Mouse (Mus musculus): Measurements from ENCODE around the gene Dkk3. TPM values are rescaled to one million over a fixed set of nuclear protein-coding genes. Genes with fewer than 3 reads are reported as not detected.
A peak's percentile ranks its signal among the peaks of the same experiment; 100 is the strongest.

Gene Dkk3
- polyA plus RNA-seq, 1 experiment from 2014 or later: 38.5 TPM

DNA sequence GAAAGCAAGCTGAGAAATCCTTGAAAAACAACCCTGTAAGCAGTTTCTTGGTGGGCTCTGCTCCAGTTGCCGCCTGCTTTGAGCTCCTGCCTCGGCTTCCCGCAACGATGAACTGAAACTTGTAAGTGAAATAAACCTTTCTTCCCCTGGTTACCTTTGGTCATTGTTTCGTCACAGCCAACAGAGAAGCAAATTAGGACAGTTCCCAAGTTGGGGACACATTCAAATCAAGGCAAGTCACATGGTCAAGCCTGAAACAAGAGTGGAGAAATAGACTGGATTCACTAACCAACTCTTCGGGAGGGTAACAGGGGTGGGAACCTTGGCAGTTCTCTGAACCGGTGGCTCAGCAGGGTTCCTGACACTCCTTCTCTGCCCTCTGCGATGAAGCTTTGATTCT lies 38.6 kb upstream of the Dkk3 start:
- Histone ChIP-seq H3K27ac (ENCODE audit: low read depth, low read length) (no peak overlapping the region), H3K4me3 (ENCODE audit: low read length) (no peak overlapping the region), H3K4me1 (ENCODE audit: control insufficient read depth, insufficient read depth, low read depth, low read length) (no peaks in the 10 kb centered on the region), H3K27me3 (replicated peaks; ENCODE audit: control insufficient read depth, insufficient read depth, low read length) (no peaks in the 10 kb centered on the region), H3K36me3 (ENCODE audit: control insufficient read depth, insufficient read depth, low read length) (no peaks in the 10 kb centered on the region), H3K9ac (ENCODE audit: low read depth, low read length) (no peak overlapping the region), H3K4me2 (ENCODE audit: low read length) (no peak overlapping the region), H3K9me3 (ENCODE audit: control insufficient read depth, low read length) (no peaks in the 10 kb centered on the region)
- WGBS: 72% methylated on average over 8 of the region's 8 CpGs
- ATAC-seq: no peak

DNA sequence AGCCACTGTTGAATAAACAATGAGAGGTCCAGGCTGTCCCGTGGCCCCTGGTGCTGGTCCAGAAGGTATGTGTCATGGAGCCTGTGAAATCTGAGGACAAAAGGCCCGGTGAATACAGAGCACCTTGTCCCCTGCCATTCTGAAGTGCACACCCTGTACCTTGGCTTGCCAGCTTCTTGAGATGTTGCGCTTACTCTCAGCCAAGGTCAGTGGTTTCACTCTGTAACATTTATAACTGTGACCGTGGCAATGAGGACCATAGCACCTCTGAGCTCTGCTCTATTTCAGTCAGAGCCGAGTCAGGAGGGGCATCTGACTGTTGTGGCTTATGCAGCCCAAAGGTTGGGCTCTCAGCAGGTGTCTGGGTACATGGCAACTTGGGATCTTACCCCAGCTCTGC lies 35.4 kb upstream of the Dkk3 start:
- H3K36me3 ChIP-seq (ENCODE audit: control insufficient read depth, insufficient read depth, low read length): no peaks in the 10 kb centered on the region

GRCm38 (mm10) chr7:112192778-112193177 lies 33.9 kb upstream of the Dkk3 start:
- H3K4me3 ChIP-seq (ENCODE audit: low read length): no peak overlapping the region
- H3K27me3 ChIP-seq (replicated peaks; ENCODE audit: control insufficient read depth, insufficient read depth, low read length): no peaks in the 10 kb centered on the region
- WGBS: 87% methylated on average over 5 of the region's 5 CpGs
- no peaks in the 10 kb centered on the region for H3K4me1 ChIP-seq (ENCODE audit: control insufficient read depth, insufficient read depth, low read depth, low read length)
- no peak overlapping the region for H3K27ac ChIP-seq (ENCODE audit: low read depth, low read length)
- no peak overlapping the region for H3K9ac ChIP-seq (ENCODE audit: low read depth, low read length)
- H3K36me3 ChIP-seq (ENCODE audit: control insufficient read depth, insufficient read depth, low read length): no peaks in the 10 kb centered on the region
- no peaks in the 10 kb centered on the region for H3K9me3 ChIP-seq (ENCODE audit: control insufficient read depth, low read length)
- no peak for ATAC-seq
- H3K4me2 ChIP-seq (ENCODE audit: low read length): no peak overlapping the region

More for the DNA sequence above, 35.4 kb upstream of the Dkk3 start:
- Histone ChIP-seq H3K4me3 (ENCODE audit: low read length) (no peak overlapping the region), H3K27me3 (replicated peaks; ENCODE audit: control insufficient read depth, insufficient read depth, low read length) (no peaks in the 10 kb centered on the region), H3K27ac (ENCODE audit: low read depth, low read length) (no peak overlapping the region), H3K9me3 (ENCODE audit: control insufficient read depth, low read length) (no peaks in the 10 kb centered on the region), H3K9ac (ENCODE audit: low read depth, low read length) (no peak overlapping the region), H3K4me2 (ENCODE audit: low read length) (no peak overlapping the region), H3K4me1 (ENCODE audit: control insufficient read depth, insufficient read depth, low read depth, low read length) (no peaks in the 10 kb centered on the region)
- ATAC-seq: no peak
- 88% methylated on average over 5 of the region's 5 CpGs for WGBS

DNA sequence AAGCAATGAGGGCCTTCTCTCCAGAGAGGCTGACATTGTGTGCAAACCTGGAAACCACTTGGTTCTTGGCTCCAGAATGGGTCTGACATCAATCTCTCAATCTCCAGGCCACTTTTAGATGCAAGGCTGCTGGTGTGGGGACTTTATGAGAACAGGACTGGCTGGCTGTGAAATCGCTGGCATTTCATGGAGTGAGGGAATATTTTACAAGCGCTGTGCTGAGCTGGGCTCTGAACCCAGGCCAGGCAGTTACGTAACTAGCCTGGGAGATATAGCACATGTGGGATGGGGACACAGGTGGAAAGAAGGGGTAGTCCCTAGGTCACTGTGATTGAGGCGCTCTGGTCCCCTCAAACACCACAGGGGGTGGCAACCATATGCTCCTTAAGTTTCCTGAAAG lies 33.4 kb upstream of the Dkk3 start:
- H3K27ac ChIP-seq (ENCODE audit: low read depth, low read length): no peak overlapping the region
- H3K9ac ChIP-seq (ENCODE audit: low read depth, low read length): no peak overlapping the region
- no peak for ATAC-seq
- no peak overlapping the region for H3K4me2 ChIP-seq (ENCODE audit: low read length)
- H3K27me3 ChIP-seq (replicated peaks; ENCODE audit: control insufficient read depth, insufficient read depth, low read length): no peaks in the 10 kb centered on the region
- no peak overlapping the region for H3K4me3 ChIP-seq (ENCODE audit: low read length)
- WGBS: 86% methylated on average over 4 of the region's 4 CpGs
- H3K36me3 ChIP-seq (ENCODE audit: control insufficient read depth, insufficient read depth, low read length): no peaks in the 10 kb centered on the region
- H3K9me3 ChIP-seq (ENCODE audit: control insufficient read depth, low read length): no peaks in the 10 kb centered on the region
- H3K4me1 ChIP-seq (ENCODE audit: control insufficient read depth, insufficient read depth, low read depth, low read length): no peaks in the 10 kb centered on the region

GRCm38 (mm10) chr7:112187536-112188459 lies 28.9 kb upstream of the Dkk3 start:
- WGBS: 78% methylated on average over 13 of the region's 13 CpGs
- H3K4me2 ChIP-seq (ENCODE audit: low read length): no peak overlapping the region
- H3K9ac ChIP-seq (ENCODE audit: low read depth, low read length): no peak overlapping the region
- no peak overlapping the region for H3K27ac ChIP-seq (ENCODE audit: low read depth, low read length)
- H3K9me3 ChIP-seq (ENCODE audit: control insufficient read depth, low read length): no peaks in the 10 kb centered on the region
- H3K27me3 ChIP-seq (replicated peaks; ENCODE audit: control insufficient read depth, insufficient read depth, low read length): no peaks in the 10 kb centered on the region
- H3K4me3 ChIP-seq (ENCODE audit: low read length): no peak overlapping the region
- no peaks in the 10 kb centered on the region for H3K36me3 ChIP-seq (ENCODE audit: control insufficient read depth, insufficient read depth, low read length)
- H3K4me1 ChIP-seq (ENCODE audit: control insufficient read depth, insufficient read depth, low read depth, low read length): peaks cover 7% of the 10 kb centered on the region
- ATAC-seq: no peak

DNA sequence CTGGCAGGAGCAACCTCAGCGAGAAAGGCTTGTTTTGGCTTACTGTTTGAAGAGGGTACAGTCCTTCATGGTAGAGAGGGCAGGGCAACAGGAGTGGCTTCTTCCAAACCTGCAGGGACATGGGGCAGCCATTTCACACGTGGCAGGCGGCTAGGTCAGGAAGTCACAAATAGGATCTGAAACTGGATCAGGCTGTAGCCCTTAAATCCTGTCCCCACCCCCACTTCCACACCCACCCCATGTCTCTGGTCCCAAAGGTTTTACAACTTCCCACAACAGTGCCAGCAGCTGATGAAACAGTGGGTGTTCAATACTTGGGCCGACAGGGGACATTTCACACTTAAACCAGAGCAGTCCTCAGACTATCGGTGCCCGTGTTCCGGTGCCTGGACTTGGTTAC lies 28.0 kb upstream of the Dkk3 start:
- H3K27me3 ChIP-seq (replicated peaks; ENCODE audit: control insufficient read depth, insufficient read depth, low read length): no peaks in the 10 kb centered on the region
- no peak overlapping the region for H3K4me2 ChIP-seq (ENCODE audit: low read length)
- no peak overlapping the region for H3K4me3 ChIP-seq (ENCODE audit: low read length)
- no peak overlapping the region for H3K9ac ChIP-seq (ENCODE audit: low read depth, low read length)
- no peaks in the 10 kb centered on the region for H3K36me3 ChIP-seq (ENCODE audit: control insufficient read depth, insufficient read depth, low read length)
- ATAC-seq: no peak
- no peaks in the 10 kb centered on the region for H3K9me3 ChIP-seq (ENCODE audit: control insufficient read depth, low read length)
- H3K4me1 ChIP-seq (ENCODE audit: control insufficient read depth, insufficient read depth, low read depth, low read length): peaks cover 7% of the 10 kb centered on the region
- 86% methylated on average over 7 of the region's 7 CpGs for WGBS
- H3K27ac ChIP-seq (ENCODE audit: low read depth, low read length): no peak overlapping the region

- Histone ChIP-seq H3K27ac (ENCODE audit: low read depth, low read length) (no peak overlapping the region), H3K4me2 (ENCODE audit: low read length) (no peak overlapping the region), H3K36me3 (ENCODE audit: control insufficient read depth, insufficient read depth, low read length) (no peaks in the 10 kb centered on the region), H3K4me3 (ENCODE audit: low read length) (no peak overlapping the region), H3K9me3 (ENCODE audit: control insufficient read depth, low read length) (no peaks in the 10 kb centered on the region), H3K9ac (ENCODE audit: low read depth, low read length) (no peak overlapping the region), H3K4me1 (ENCODE audit: control insufficient read depth, insufficient read depth, low read depth, low read length) (peaks cover 7% of the 10 kb centered on the region), H3K27me3 (replicated peaks; ENCODE audit: control insufficient read depth, insufficient read depth, low read length) (no peaks in the 10 kb centered on the region)
- no peak for ATAC-seq
- 63% methylated on average over 9 of the region's 9 CpGs for WGBS
Measured at GRCm38 (mm10) chr7:112185226-112185745, 26.4 kb upstream of the Dkk3 start.

GRCm38 (mm10) chr7:112184519-112185225 lies 25.8 kb upstream of the Dkk3 start:
- H3K9me3 ChIP-seq (ENCODE audit: control insufficient read depth, low read length): no peaks in the 10 kb centered on the region
- H3K36me3 ChIP-seq (ENCODE audit: control insufficient read depth, insufficient read depth, low read length): no peaks in the 10 kb centered on the region
- 78% methylated on average over 6 of the region's 6 CpGs for WGBS
- H3K4me1 ChIP-seq (ENCODE audit: control insufficient read depth, insufficient read depth, low read depth, low read length): peaks cover 7% of the 10 kb centered on the region
- H3K27ac ChIP-seq (ENCODE audit: low read depth, low read length): no peak overlapping the region
- 0 out of 2 replicates have a peak, but pooled peaks have one; percentile 18 for ATAC-seq
- H3K27me3 ChIP-seq (replicated peaks; ENCODE audit: control insufficient read depth, insufficient read depth, low read length): no peaks in the 10 kb centered on the region
- no peak overlapping the region for H3K4me2 ChIP-seq (ENCODE audit: low read length)
- H3K4me3 ChIP-seq (ENCODE audit: low read length): no peak overlapping the region
- no peak overlapping the region for H3K9ac ChIP-seq (ENCODE audit: low read depth, low read length)

GRCm38 (mm10) chr7:112183258-112183841 lies 24.5 kb upstream of the Dkk3 start:
- H3K27ac ChIP-seq (ENCODE audit: low read depth, low read length): no peak overlapping the region
- H3K4me1 ChIP-seq (ENCODE audit: control insufficient read depth, insufficient read depth, low read depth, low read length): peaks cover 7% of the 10 kb centered on the region
- H3K36me3 ChIP-seq (ENCODE audit: control insufficient read depth, insufficient read depth, low read length): no peaks in the 10 kb centered on the region
- no peak overlapping the region for H3K4me3 ChIP-seq (ENCODE audit: low read length)
- no peaks in the 10 kb centered on the region for H3K27me3 ChIP-seq (replicated peaks; ENCODE audit: control insufficient read depth, insufficient read depth, low read length)
- H3K9me3 ChIP-seq (ENCODE audit: control insufficient read depth, low read length): no peaks in the 10 kb centered on the region
- WGBS: 35% methylated on average over 5 of the region's 5 CpGs
- H3K9ac ChIP-seq (ENCODE audit: low read depth, low read length): no peak overlapping the region
- no peak overlapping the region for H3K4me2 ChIP-seq (ENCODE audit: low read length)
- peak; percentile 35 for ATAC-seq
